Mouse (Mus musculus) midbrain, embryonic 14.5 days (tissue): ENCODE measurements at regions not wholly inside any gene's neighbourhood (a gene's known extent, or its start where the extent isn't known, plus 50 kb on each side); places are given as distances from the start of the nearest gene placed in this dataset.
"Not testable (repeated sequence)": the region's sequence is repeated elsewhere in the genome, so short reads cannot be mapped to it uniquely, and the experiment has no call there.

ENCODE experiments used
- ATAC-seq: fragments of 200-750 bp; cut with Nextera tagmentation; 2 replicates; pipeline ENCODE4 v1.8.0; 2017; ENCODE audit warnings: moderate number of reproducible peaks, moderate library complexity; ENCODE audit not compliant: low FRiP score, low TSS enrichment
- DNase-seq: peaks from one replicate; pipeline ENCODE4 v3.0.0-alpha.2; 2015
- H3K27ac ChIP-seq: fragments of 300-500 bp; sonication (generic); replicated peaks from 2 replicates; pipeline ENCODE4 v1.5.1; 2014; ENCODE audit warnings: mild to moderate bottlenecking, low read depth, low read length, moderate library complexity
- H3K27me3 ChIP-seq: fragments of 300-500 bp; sonication (generic); 2 replicates; pipeline ENCODE4 v1.6.1; 2014; ENCODE audit warnings: low read length, control low read depth, mixed read lengths; ENCODE audit not compliant: control insufficient read depth, insufficient read depth
- H3K36me3 ChIP-seq: fragments of 300-500 bp; sonication (generic); 2 replicates; pipeline ENCODE4 v1.6.1; 2014; ENCODE audit warnings: low read length, control low read depth; ENCODE audit not compliant: control insufficient read depth, insufficient read depth
- H3K4me1 ChIP-seq: fragments of 300-500 bp; sonication (generic); 2 replicates; pipeline ENCODE4 v1.6.1; 2014; ENCODE audit warnings: mild to moderate bottlenecking, antibody characterized with exemption, low read length, control low read depth; ENCODE audit not compliant: control insufficient read depth, insufficient read depth
- H3K4me2 ChIP-seq: fragments of 300-500 bp; sonication (generic); 2 replicates; pipeline ENCODE4 v1.6.1; 2014; ENCODE audit warnings: mild to moderate bottlenecking, low read length, moderate library complexity
- H3K4me3 ChIP-seq: fragments of 300-500 bp; sonication (generic); replicated peaks from 2 replicates; pipeline ENCODE4 v1.5.1; 2014; ENCODE audit warnings: low read depth, low read length
- H3K9ac ChIP-seq: fragments of 300-500 bp; sonication (generic); replicated peaks from 2 replicates; pipeline ENCODE4 v1.6.1; 2014; ENCODE audit warnings: mild to moderate bottlenecking, low read length, moderate library complexity
- H3K9me3 ChIP-seq: fragments of 300-500 bp; sonication (generic); 2 replicates; pipeline ENCODE4 v1.6.1; 2016; ENCODE audit warnings: low read length, control low read depth, mixed read lengths; ENCODE audit not compliant: control insufficient read depth
- WGBS: fragments of 180-500 bp; shearing (Covaris S2); extraction: QIAGEN DNeasy Blood & Tissue Kit; methylation state at CpG from one replicate; pipeline ENCODE4 v1.1.7; 2014; 5-methylcytosine and 5-hydroxymethylcytosine counted together

- no peaks in the 10 kb centered on the region for H3K36me3 ChIP-seq
- ATAC-seq, result no peak
- no peaks in the 10 kb centered on the region for H3K4me1 ChIP-seq
- 94% methylated on average over 1 of the region's 1 CpGs for WGBS
- no peak overlapping the region for H3K4me3 ChIP-seq
- no peaks in the 10 kb centered on the region for H3K27me3 ChIP-seq
- no peak overlapping the region for H3K9ac ChIP-seq
- H3K4me2 ChIP-seq, result no peak overlapping the region
- no peaks in the 10 kb centered on the region for H3K9me3 ChIP-seq
- no peak for DNase-seq
- H3K27ac ChIP-seq, result no peak overlapping the region
Measured at GRCm38 (mm10) chr1:96626271-96626670, 245.7 kb downstream of the Slco4c1 start.

- not testable (repeated sequence) for DNase-seq, H3K27me3 ChIP-seq, H3K36me3 ChIP-seq, H3K4me2 ChIP-seq, H3K4me1 ChIP-seq, H3K9ac ChIP-seq, H3K27ac ChIP-seq, ATAC-seq, H3K9me3 ChIP-seq, H3K4me3 ChIP-seq
- WGBS, result 90% methylated on average over 5 of the region's 5 CpGs
Measured at GRCm38 (mm10) chr1:96625326-96625725, 246.6 kb downstream of the Slco4c1 start.

- 90% methylated on average over 3 of the region's 3 CpGs for WGBS
- Histone ChIP-seq H3K27ac (no peak overlapping the region), H3K4me2 (no peak overlapping the region), H3K9ac (no peak overlapping the region), H3K4me3 (no peak overlapping the region), H3K9me3 (no peaks in the 10 kb centered on the region), H3K27me3 (no peaks in the 10 kb centered on the region), H3K4me1 (no peaks in the 10 kb centered on the region), H3K36me3 (no peaks in the 10 kb centered on the region)
- ATAC-seq, result no peak
- DNase-seq, result no peak
Measured at GRCm38 (mm10) chr1:96596141-96596540, 275.8 kb downstream of the Slco4c1 start.

- H3K9me3 ChIP-seq, result no peaks in the 10 kb centered on the region
- no peaks in the 10 kb centered on the region for H3K36me3 ChIP-seq
- DNase-seq (peak; percentile 44), ATAC-seq (no peak)
- H3K4me3 ChIP-seq, result no peak overlapping the region
- H3K4me1 ChIP-seq, result no peaks in the 10 kb centered on the region
- H3K27ac ChIP-seq, result no peak overlapping the region
- no peak overlapping the region for H3K9ac ChIP-seq
- no peaks in the 10 kb centered on the region for H3K27me3 ChIP-seq
- no peak overlapping the region for H3K4me2 ChIP-seq
Measured at GRCm38 (mm10) chr1:96569281-96569680, 302.7 kb downstream of the Slco4c1 start.

- H3K4me2 ChIP-seq, result no peak overlapping the region
- no peaks in the 10 kb centered on the region for H3K36me3 ChIP-seq
- no peaks in the 10 kb centered on the region for H3K9me3 ChIP-seq
- no peaks in the 10 kb centered on the region for H3K4me1 ChIP-seq
- H3K27me3 ChIP-seq, result no peaks in the 10 kb centered on the region
- 0 out of 2 replicates have a peak overlapping the region, but pooled peaks have one; percentile 26 for H3K27ac ChIP-seq
- DNase-seq (peak; percentile 37), ATAC-seq (0 out of 2 replicates have a peak, but pooled peaks have one; percentile 48)
- H3K4me3 ChIP-seq, result no peak overlapping the region
- H3K9ac ChIP-seq, result no peak overlapping the region
- 48% methylated on average over 3 of the region's 3 CpGs for WGBS
Measured at GRCm38 (mm10) chr1:96563279-96563910, 308.6 kb downstream of the Slco4c1 start.

GRCm38 (mm10) chr1:96556258-96556657, 315.7 kb downstream of the Slco4c1 start:
- no peak for DNase-seq
- no peak for ATAC-seq
- H3K4me1 ChIP-seq, result no peaks in the 10 kb centered on the region
- no peak overlapping the region for H3K27ac ChIP-seq
- H3K27me3 ChIP-seq, result no peaks in the 10 kb centered on the region
- no peaks in the 10 kb centered on the region for H3K36me3 ChIP-seq
- no peak overlapping the region for H3K4me2 ChIP-seq
- no peak overlapping the region for H3K4me3 ChIP-seq
- H3K9me3 ChIP-seq, result no peaks in the 10 kb centered on the region
- no peak overlapping the region for H3K9ac ChIP-seq

- no peak for DNase-seq
- Histone ChIP-seq H3K9ac (no peak overlapping the region), H3K4me3 (no peak overlapping the region), H3K9me3 (no peaks in the 10 kb centered on the region), H3K27ac (no peak overlapping the region), H3K4me1 (no peaks in the 10 kb centered on the region), H3K27me3 (no peaks in the 10 kb centered on the region), H3K36me3 (no peaks in the 10 kb centered on the region), H3K4me2 (no peak overlapping the region)
- WGBS, result 93% methylated on average over 3 of the region's 3 CpGs
- no peak for ATAC-seq
Measured at GRCm38 (mm10) chr1:96519347-96519746, 352.6 kb downstream of the Slco4c1 start.

GRCm38 (mm10) chr1:96501007-96501406, 371.0 kb downstream of the Slco4c1 start:
- H3K27ac ChIP-seq, result no peak overlapping the region
- H3K4me3 ChIP-seq, result no peak overlapping the region
- H3K4me1 ChIP-seq, result no peaks in the 10 kb centered on the region
- DNase-seq, result no peak
- H3K27me3 ChIP-seq, result no peaks in the 10 kb centered on the region
- no peak overlapping the region for H3K4me2 ChIP-seq
- no peaks in the 10 kb centered on the region for H3K9me3 ChIP-seq
- ATAC-seq, result no peak
- no peak overlapping the region for H3K9ac ChIP-seq
- H3K36me3 ChIP-seq, result no peaks in the 10 kb centered on the region

- 58% methylated on average over 1 of the region's 1 CpGs for WGBS
- no peak for DNase-seq
- Histone ChIP-seq H3K9ac (no peak overlapping the region), H3K27ac (no peak overlapping the region), H3K36me3 (no peaks in the 10 kb centered on the region), H3K27me3 (no peaks in the 10 kb centered on the region), H3K4me2 (no peak overlapping the region), H3K9me3 (no peaks in the 10 kb centered on the region), H3K4me3 (no peak overlapping the region), H3K4me1 (no peaks in the 10 kb centered on the region)
- no peak for ATAC-seq
Measured at GRCm38 (mm10) chr1:96482816-96483215, 389.2 kb downstream of the Slco4c1 start.
